Mouse (Mus musculus) erythroblast, embryonic 14.5 days (primary cell): ENCODE results near the gene Vps41.

Experiments
- GATA1 ChIP-seq: IDR thresholded peaks from 2 replicates; pipeline ENCODE4 v1.6.1; 2012; ENCODE audit warnings: low read length, inconsistent platforms, mixed read lengths
- TAL1 ChIP-seq: IDR thresholded peaks from 3 replicates; pipeline ENCODE4 v1.6.1; 2012; ENCODE audit warnings: low read length, inconsistent platforms, mixed read lengths

DNA sequence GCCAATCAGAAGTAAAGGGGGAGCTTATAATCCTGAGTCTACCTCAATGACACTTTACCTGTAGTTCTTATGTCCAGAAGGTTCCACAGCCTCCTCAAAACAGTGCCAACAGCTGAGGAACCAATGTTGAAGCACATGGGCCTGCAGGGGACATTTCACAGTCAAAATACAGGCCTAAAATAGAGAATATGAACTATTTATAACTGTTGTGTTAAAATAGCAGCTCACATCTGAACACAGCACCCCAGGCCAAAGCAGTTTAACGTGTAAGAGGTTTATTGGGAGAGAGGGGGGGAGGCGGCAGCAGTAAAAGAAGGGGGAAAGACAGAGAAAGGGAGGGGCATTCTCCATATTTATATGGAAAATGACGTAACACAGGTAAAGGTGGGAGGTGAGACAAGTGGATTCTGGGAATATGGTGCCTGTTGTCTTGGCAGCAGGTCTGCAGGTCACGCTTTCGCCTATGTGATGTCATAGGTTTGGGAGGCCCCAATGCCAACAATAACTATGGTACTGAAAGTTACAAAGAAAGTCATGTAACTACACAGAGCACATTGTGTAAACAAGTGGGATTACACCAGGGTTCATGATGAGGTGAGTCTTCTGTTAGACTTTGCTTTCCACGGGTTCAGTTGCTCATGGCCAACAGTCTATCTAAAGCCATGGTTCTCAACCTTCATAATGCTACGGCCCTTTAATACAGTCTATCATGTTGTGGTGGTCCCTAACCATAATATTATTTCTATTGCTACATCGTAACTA lies 56.5 kb downstream of the Vps41 start:
- TF ChIP-seq GATA1 (no peak), TAL1 (no peak)
